Mouse (Mus musculus) hindbrain, postnatal 0 days (tissue): Measurements from ENCODE around the gene Pld1. TPM values are rescaled to one million over a fixed set of nuclear protein-coding genes. Genes with fewer than 3 reads are reported as not detected.

Experiments used
- ATAC-seq: fragments of 200-750 bp; cut with Nextera tagmentation; 2 replicates; pipeline ENCODE4 v1.8.0; 2017; ENCODE audit warnings: mild to moderate bottlenecking, moderate TSS enrichment, moderate library complexity
- DNase-seq: peaks from one replicate; pipeline ENCODE4 v3.0.0-alpha.2; 2015; ENCODE audit warnings: low spot score
- H3K27ac ChIP-seq: fragments of 300-500 bp; sonication (generic); 2 replicates; pipeline ENCODE4 v1.5.1; 2014; ENCODE audit warnings: mild to moderate bottlenecking
- H3K27me3 ChIP-seq: fragments of 300-500 bp; sonication (generic); 2 replicates; pipeline ENCODE4 v1.6.1; 2014; ENCODE audit warnings: low read length, mixed read lengths; ENCODE audit not compliant: insufficient read depth
- H3K36me3 ChIP-seq: fragments of 300-500 bp; sonication (generic); 2 replicates; pipeline ENCODE4 v1.6.1; 2014; ENCODE audit warnings: low read length, mixed read lengths; ENCODE audit not compliant: insufficient read depth
- H3K4me1 ChIP-seq: fragments of 300-500 bp; sonication (generic); 2 replicates; pipeline ENCODE4 v1.6.1; 2014; ENCODE audit warnings: antibody characterized with exemption, low read length, mixed read lengths; ENCODE audit not compliant: insufficient read depth
- H3K4me2 ChIP-seq: fragments of 300-500 bp; sonication (generic); 2 replicates; pipeline ENCODE4 v1.6.1; 2014; ENCODE audit warnings: low read depth, mild to moderate bottlenecking, low read length, moderate library complexity, mixed read lengths
- H3K4me3 ChIP-seq: fragments of 300-500 bp; sonication (generic); 2 replicates; pipeline ENCODE4 v1.5.1; 2014; ENCODE audit warnings: low read length
- H3K9ac ChIP-seq: fragments of 300-500 bp; sonication (generic); replicated peaks from 2 replicates; pipeline ENCODE4 v1.6.1; 2014; ENCODE audit warnings: mild to moderate bottlenecking, low read length, moderate library complexity, mixed read lengths
- H3K9me3 ChIP-seq: fragments of 300-500 bp; sonication (generic); 2 replicates; pipeline ENCODE4 v1.6.1; 2016; ENCODE audit warnings: low read length, mixed read lengths
- CTCF ChIP-seq: IDR thresholded peaks from 2 replicates; pipeline ENCODE4 v1.5.1; 2016; ENCODE audit warnings: antibody characterized with exemption, control low read depth, low read depth
- WGBS: fragments of 180-500 bp; shearing (Covaris S2); extraction: QIAGEN DNeasy Blood & Tissue Kit; methylation state at CpG from one replicate; pipeline ENCODE4 v1.1.7; 2014; 5-methylcytosine and 5-hydroxymethylcytosine counted together
- polyA plus RNA-seq: library from polyadenylated mRNA; unstranded; fragments of >200 nt; fragmentation: Nextera tagmentation; extraction: Ambion mirVana; gene quantifications from 2 replicates; pipeline ENCODE4 v1.2.1, GENCODE M21; 2015
- total RNA-seq: library from RNA; depleted of rRNA; stranded (reverse); fragments of >200 nt; gene quantifications from 2 replicates; pipeline ENCODE4 v1.2.3, GENCODE M21; 2014

The Pld1 gene
- total and polyA plus RNA-seq, 2 experiments from 2014 or later = 3.9 to 10.7 TPM

- H3K4me2 ChIP-seq = no peak overlapping the region
- no peak overlapping the region for H3K4me3 ChIP-seq
- H3K4me1 ChIP-seq = no peaks in the 10 kb centered on the region
- H3K27ac ChIP-seq = no peak overlapping the region
- DNase-seq (peak; percentile 56), ATAC-seq (no peak)
- WGBS = 47% methylated on average over 8 of the region's 8 CpGs
- no peaks in the 10 kb centered on the region for H3K9me3 ChIP-seq
- H3K27me3 ChIP-seq = no peaks in the 10 kb centered on the region
- no peak for TF ChIP-seq CTCF
- no peak overlapping the region for H3K9ac ChIP-seq
- H3K36me3 ChIP-seq = no peaks in the 10 kb centered on the region
Observed at GRCm38 (mm10) chr3:27987891-27988536, 49.5 kb downstream of the Pld1 start.

- Histone ChIP-seq H3K4me1 (no peaks in the 10 kb centered on the region), H3K4me2 (no peak overlapping the region), H3K9ac (no peak overlapping the region), H3K27me3 (no peaks in the 10 kb centered on the region), H3K36me3 (no peaks in the 10 kb centered on the region), H3K9me3 (no peaks in the 10 kb centered on the region), H3K4me3 (no peak overlapping the region), H3K27ac (no peak overlapping the region)
- DNase-seq (no peak), ATAC-seq (no peak)
- TF ChIP-seq CTCF = no peak
- 84% methylated on average over 2 of the region's 2 CpGs for WGBS
Observed at GRCm38 (mm10) chr3:27991100-27991703, 52.7 kb downstream of the Pld1 start.

GRCm38 (mm10) chr3:27994175-27994990 lies 55.9 kb downstream of the Pld1 start:
- no peaks in the 10 kb centered on the region for H3K36me3 ChIP-seq
- 87% methylated on average over 8 of the region's 8 CpGs for WGBS
- no peaks in the 10 kb centered on the region for H3K27me3 ChIP-seq
- no peak overlapping the region for H3K4me2 ChIP-seq
- no peak overlapping the region for H3K4me3 ChIP-seq
- H3K9me3 ChIP-seq = no peaks in the 10 kb centered on the region
- ATAC-seq = peak; percentile 45; the same call in 1 of the 2 replicates
- H3K4me1 ChIP-seq = no peaks in the 10 kb centered on the region
- no peak overlapping the region for H3K9ac ChIP-seq
- no peak for TF ChIP-seq CTCF
- DNase-seq = no peak
- H3K27ac ChIP-seq = no peak overlapping the region

GRCm38 (mm10) chr3:28004321-28004720 lies 65.8 kb downstream of the Pld1 start:
- Histone ChIP-seq H3K4me2 (no peak overlapping the region), H3K9ac (no peak overlapping the region), H3K4me3 (no peak overlapping the region), H3K27ac (no peak overlapping the region), H3K36me3 (no peaks in the 10 kb centered on the region), H3K4me1 (no peaks in the 10 kb centered on the region), H3K27me3 (no peaks in the 10 kb centered on the region), H3K9me3 (no peaks in the 10 kb centered on the region)
- ATAC-seq = no peak
- WGBS = 80% methylated on average over 6 of the region's 6 CpGs
- TF ChIP-seq CTCF = no peak
- DNase-seq = no peak

- Histone ChIP-seq H3K4me1 (no peaks in the 10 kb centered on the region), H3K4me3 (no peak overlapping the region), H3K9me3 (no peaks in the 10 kb centered on the region), H3K27ac (no peak overlapping the region), H3K27me3 (no peaks in the 10 kb centered on the region), H3K9ac (no peak overlapping the region), H3K36me3 (no peaks in the 10 kb centered on the region), H3K4me2 (no peak overlapping the region)
- ATAC-seq = no peak
- TF ChIP-seq CTCF = no peak
- DNase-seq = no peak
- 87% methylated on average over 11 of the region's 11 CpGs for WGBS
Observed at GRCm38 (mm10) chr3:28007684-28008083, 69.2 kb downstream of the Pld1 start.

- no peaks in the 10 kb centered on the region for H3K9me3 ChIP-seq
- no peak overlapping the region for H3K9ac ChIP-seq
- ATAC-seq (no peak), DNase-seq (no peak)
- no peak overlapping the region for H3K4me2 ChIP-seq
- H3K36me3 ChIP-seq = no peaks in the 10 kb centered on the region
- H3K27me3 ChIP-seq = no peaks in the 10 kb centered on the region
- 77% methylated on average over 4 of the region's 4 CpGs for WGBS
- no peak for TF ChIP-seq CTCF
- H3K27ac ChIP-seq = no peak overlapping the region
- H3K4me1 ChIP-seq = no peaks in the 10 kb centered on the region
- no peak overlapping the region for H3K4me3 ChIP-seq
Observed at GRCm38 (mm10) chr3:28008369-28008768, 69.9 kb downstream of the Pld1 start.
